Mouse (Mus musculus): ENCODE results near the gene Pes1. TPM values are rescaled to one million over a fixed set of nuclear protein-coding genes. Genes with fewer than 3 reads are reported as not detected.
"Not testable (repeated sequence)": the region's sequence is repeated elsewhere in the genome, so short reads cannot be mapped to it uniquely, and the experiment has no call there.

The Pes1 gene
- 10 to 100 TPM; 45.6 to 74.8 TPM for polyA plus RNA-seq (2017; shearing (Covaris generic))

- ATAC-seq, result peak; percentile 83
Observed at GRCm38 (mm10) chr11:3963610-3964415, at the start of gene Pes1. Gene Pes1, plus strand, starts transcription at chr11:3963975.

GRCm38 (mm10) chr11:3914109-3914840, 49.5 kb upstream of the Pes1 start, which contains the start of gene Slc35e4:
Gene Slc35e4, minus strand, starts transcription at chr11:3914664.
- peak; percentile 67 for ATAC-seq

- ATAC-seq, result no peak
Observed at GRCm38 (mm10) chr11:3918738-3919137, 45.0 kb upstream of the Pes1 start.

- no peak for ATAC-seq
Observed at GRCm38 (mm10) chr11:3920476-3920875, 43.3 kb upstream of the Pes1 start.

GRCm38 (mm10) chr11:3921281-3921850, 42.4 kb upstream of the Pes1 start:
- ATAC-seq, result no peak

GRCm38 (mm10) chr11:3922115-3922514, 41.7 kb upstream of the Pes1 start:
- ATAC-seq, result no peak

GRCm38 (mm10) chr11:3922731-3923130, 41.0 kb upstream of the Pes1 start:
- ATAC-seq, result no peak

GRCm38 (mm10) chr11:3925916-3926315, 37.9 kb upstream of the Pes1 start:
- ATAC-seq, result no peak

- no peak for ATAC-seq
Observed at GRCm38 (mm10) chr11:3930019-3930418, 33.8 kb upstream of the Pes1 start.

- no peak for ATAC-seq
Observed at GRCm38 (mm10) chr11:3930931-3931330, 32.8 kb upstream of the Pes1 start.

GRCm38 (mm10) chr11:3931511-3932211, 32.1 kb upstream of the Pes1 start, which contains the start of gene Tcn2:
Gene Tcn2, minus strand, starts transcription at chr11:3932159.
- ATAC-seq, result peak; percentile 90

GRCm38 (mm10) chr11:3933756-3934285, 30.0 kb upstream of the Pes1 start:
- no peak for ATAC-seq

GRCm38 (mm10) chr11:3935135-3935534, 28.6 kb upstream of the Pes1 start:
- ATAC-seq, result no peak

GRCm38 (mm10) chr11:3936318-3936717, 27.5 kb upstream of the Pes1 start:
- no peak for ATAC-seq

- no peak for ATAC-seq
Observed at GRCm38 (mm10) chr11:3937321-3937874, 26.4 kb upstream of the Pes1 start.

GRCm38 (mm10) chr11:3941371-3941770, 22.4 kb upstream of the Pes1 start:
- no peak for ATAC-seq

GRCm38 (mm10) chr11:3946386-3946785, 17.4 kb upstream of the Pes1 start:
- no peak for ATAC-seq

- ATAC-seq, result not testable (repeated sequence)
Observed at GRCm38 (mm10) chr11:3954876-3955275, 8.9 kb upstream of the Pes1 start.

- ATAC-seq, result not testable (repeated sequence)
Observed at GRCm38 (mm10) chr11:3955371-3955770, 8.4 kb upstream of the Pes1 start.

- ATAC-seq, result no peak
Observed at GRCm38 (mm10) chr11:3960901-3961300, 2.9 kb upstream of the Pes1 start.

GRCm38 (mm10) chr11:3961761-3962160, 2.0 kb upstream of the Pes1 start:
- no peak for ATAC-seq

GRCm38 (mm10) chr11:3963155-3963554, 620 bp upstream of the Pes1 start:
- ATAC-seq, result peak; percentile 11
